Mouse (Mus musculus) heart, embryonic 14.5 days (tissue): Measurements from ENCODE around the gene Crocc. TPM values are rescaled to one million over a fixed set of nuclear protein-coding genes. Genes with fewer than 3 reads are reported as not detected.

Experiments used
- ATAC-seq: fragments of 200-750 bp; cut with Nextera tagmentation; 2 replicates; pipeline ENCODE4 v1.8.0; 2017; ENCODE audit warnings: low read depth, moderate TSS enrichment; ENCODE audit not compliant: insufficient number of reproducible peaks, insufficient read depth, low FRiP score
- H3K27ac ChIP-seq, 2 experiments: fragments of 200-500 bp in 1 of 2; fragments of 300-500 bp in 1 of 2; sonication (generic) in 1 of 2; replicated peaks in 1 of 2; 2 replicates each; pipeline ENCODE4 v1.5.1; 2012 to 2014; ENCODE audit warnings: low read depth in 2 of 2, low read length in 2 of 2, control low read depth in 1 of 2, mild to moderate bottlenecking in 1 of 2, mixed read lengths in 1 of 2; ENCODE audit not compliant: control insufficient read depth in 1 of 2, insufficient read depth in 1 of 2
- H3K27me3 ChIP-seq: fragments of 300-500 bp; sonication (generic); 2 replicates; pipeline ENCODE4 v1.6.1; 2014; ENCODE audit warnings: mild to moderate bottlenecking, low read length, control low read depth; ENCODE audit not compliant: control insufficient read depth, insufficient read depth
- H3K36me3 ChIP-seq: fragments of 300-500 bp; sonication (generic); 2 replicates; pipeline ENCODE4 v1.6.1; 2014; ENCODE audit warnings: mild to moderate bottlenecking, control low read depth, low read length, mixed read lengths; ENCODE audit not compliant: control insufficient read depth, insufficient read depth
- H3K4me1 ChIP-seq, 2 experiments: fragments of 200-500 bp in 1 of 2; fragments of 300-500 bp in 1 of 2; sonication (generic) in 1 of 2; 2 replicates each; pipeline ENCODE4 v1.6.1; 2012 to 2014; ENCODE audit warnings: low read length in 2 of 2, control low read depth in 1 of 2, mixed read lengths in 1 of 2; ENCODE audit not compliant: control insufficient read depth in 2 of 2, insufficient read depth in 2 of 2
- H3K4me2 ChIP-seq: fragments of 300-500 bp; sonication (generic); 2 replicates; pipeline ENCODE4 v1.6.1; 2014; ENCODE audit warnings: mild to moderate bottlenecking, low read length
- H3K4me3 ChIP-seq, 2 experiments: fragments of 200-500 bp in 1 of 2; fragments of 300-500 bp in 1 of 2; sonication (generic) in 1 of 2; 2 replicates each; pipeline ENCODE4 v1.5.1; 2012 to 2014; ENCODE audit warnings: low read length in 2 of 2, mild to moderate bottlenecking in 2 of 2, control low read depth in 1 of 2, low read depth in 1 of 2, moderate library complexity in 1 of 2; ENCODE audit not compliant: control insufficient read depth in 1 of 2, insufficient read depth in 1 of 2
- H3K9ac ChIP-seq: fragments of 300-500 bp; sonication (generic); 2 replicates; pipeline ENCODE4 v1.6.1; 2014; ENCODE audit warnings: mild to moderate bottlenecking, low read length
- H3K9me3 ChIP-seq: fragments of 300-500 bp; sonication (generic); 2 replicates; pipeline ENCODE4 v1.6.1; 2016; ENCODE audit warnings: low read length, control low read depth; ENCODE audit not compliant: control insufficient read depth
- WGBS: fragments of 180-500 bp; shearing (Covaris S2); extraction: QIAGEN DNeasy Blood & Tissue Kit; methylation state at CpG from one replicate; pipeline ENCODE4 v1.1.7; 2014; 5-methylcytosine and 5-hydroxymethylcytosine counted together
- polyA plus RNA-seq: library from polyadenylated mRNA; unstranded; fragments of >200 nt; fragmentation: Nextera tagmentation; extraction: Ambion mirVana; gene quantifications from 2 replicates; pipeline ENCODE4 v1.2.1, GENCODE M21; 2014

Crocc gene
- 3.3 and 4.4 TPM in 2 replicates for polyA plus RNA-seq

- Histone ChIP-seq H3K9ac (peak within 1 kb of the TSS; percentile 76), H3K27ac (peak within 1 kb of the TSS; percentile 79 to 96), H3K27me3 (no peaks in the 10 kb centered on the region), H3K4me2 (peak within 1 kb of the TSS; percentile 76), H3K4me1 (peaks cover 5 to 11% of the 10 kb centered on the region in 2 experiments), H3K4me3 (peak within 1 kb of the TSS; percentile 52 to 80), H3K36me3 (peaks cover 19% of the 10 kb centered on the region), H3K9me3 (no peaks in the 10 kb centered on the region)
- ATAC-seq, result peak; percentile 98
- under 1% methylated on average over 72 of the region's 77 CpGs for WGBS
Measured at GRCm38 (mm10) chr4:141060426-141061301, at the start of gene Crocc. Gene Crocc (minus strand): TSS chr4:141060550.

GRCm38 (mm10) chr4:141108196-141108732, 47.9 kb upstream of the Crocc start:
- ATAC-seq, result peak; percentile 43; the same call in 1 of the 2 replicates
- H3K27ac ChIP-seq, result peak overlapping the region; percentile 35 to 73; a peak in 3 of 4 replicates
- no peaks in the 10 kb centered on the region for H3K27me3 ChIP-seq

GRCm38 (mm10) chr4:141106526-141107183, 46.3 kb upstream of the Crocc start:
- Histone ChIP-seq H3K4me1 (peaks cover 5 to 9% of the 10 kb centered on the region in 2 experiments), H3K4me2 (no peak overlapping the region), H3K9ac (no peak overlapping the region), H3K27ac (no peak overlapping the region), H3K36me3 (peaks cover 14% of the 10 kb centered on the region), H3K4me3 (no peak overlapping the region), H3K27me3 (no peaks in the 10 kb centered on the region), H3K9me3 (peaks cover 7% of the 10 kb centered on the region; the same call in 1 of the 2 replicates)
- ATAC-seq, result no peak
- WGBS, result 83% methylated on average over 16 of the region's 16 CpGs

More at GRCm38 (mm10) chr4:141108196-141108732, 47.9 kb upstream of the Crocc start:
- WGBS, result 11% methylated on average over 10 of the region's 10 CpGs
- Histone ChIP-seq H3K9me3 (peaks cover 5% of the 10 kb centered on the region; the same call in 1 of the 2 replicates), H3K4me3 (no peak overlapping the region), H3K9ac (no peak overlapping the region), H3K4me2 (no peak overlapping the region), H3K4me1 (peaks cover 5 to 9% of the 10 kb centered on the region in 2 experiments), H3K36me3 (peaks cover 29% of the 10 kb centered on the region)

GRCm38 (mm10) chr4:141101855-141102254, 41.5 kb upstream of the Crocc start:
- Histone ChIP-seq H3K9ac (no peak overlapping the region), H3K4me1 (no peaks in the 10 kb centered on the region; a peak in 1 of 4 replicates), H3K4me3 (no peak overlapping the region), H3K4me2 (no peak overlapping the region), H3K27me3 (no peaks in the 10 kb centered on the region), H3K36me3 (no peaks in the 10 kb centered on the region), H3K27ac (no peak overlapping the region), H3K9me3 (0 out of 2 replicates have a peak, but pooled peaks cover 2% of the 10 kb centered on the region)
- no peak for ATAC-seq
- WGBS, result 52% methylated on average over 6 of the region's 6 CpGs

- Histone ChIP-seq H3K27ac (no peak overlapping the region), H3K9me3 (0 out of 2 replicates have a peak, but pooled peaks cover 2% of the 10 kb centered on the region), H3K36me3 (no peaks in the 10 kb centered on the region), H3K27me3 (no peaks in the 10 kb centered on the region), H3K4me1 (no peaks in the 10 kb centered on the region; a peak in 1 of 4 replicates), H3K4me3 (no peak overlapping the region), H3K9ac (no peak overlapping the region), H3K4me2 (no peak overlapping the region)
- no peak for ATAC-seq
- WGBS, result 91% methylated on average over 9 of the region's 9 CpGs
Measured at GRCm38 (mm10) chr4:141101291-141101690, 40.9 kb upstream of the Crocc start.

GRCm38 (mm10) chr4:141099956-141100355, 39.6 kb upstream of the Crocc start:
- Histone ChIP-seq H3K9ac (no peak overlapping the region), H3K36me3 (no peaks in the 10 kb centered on the region), H3K9me3 (0 out of 2 replicates have a peak, but pooled peaks cover 2% of the 10 kb centered on the region), H3K4me1 (no peaks in the 10 kb centered on the region), H3K4me3 (no peak overlapping the region), H3K4me2 (no peak overlapping the region), H3K27ac (no peak overlapping the region), H3K27me3 (no peaks in the 10 kb centered on the region)
- 64% methylated on average over 5 of the region's 5 CpGs for WGBS
- no peak for ATAC-seq

GRCm38 (mm10) chr4:141098935-141099334, 38.6 kb upstream of the Crocc start:
- 0 out of 2 replicates have a peak, but pooled peaks cover 2% of the 10 kb centered on the region for H3K9me3 ChIP-seq
- 51% methylated on average over 4 of the region's 4 CpGs for WGBS
- H3K27me3 ChIP-seq, result no peaks in the 10 kb centered on the region
- H3K36me3 ChIP-seq, result no peaks in the 10 kb centered on the region
- H3K27ac ChIP-seq, result no peak overlapping the region
- no peak for ATAC-seq
- H3K4me2 ChIP-seq, result no peak overlapping the region
- H3K4me1 ChIP-seq, result no peaks in the 10 kb centered on the region
- no peak overlapping the region for H3K9ac ChIP-seq
- no peak overlapping the region for H3K4me3 ChIP-seq
